Mouse (Mus musculus) erythroid progenitor cell, adult 5-6 weeks (primary cell): ENCODE data around the gene Parm1. TPM values are rescaled to one million over a fixed set of nuclear protein-coding genes. Genes with fewer than 3 reads are reported as not detected.

ENCODE experiments used
- ATAC-seq: replicated peaks from 2 replicates; pipeline ENCODE4 v1.8.0; 2016; ENCODE audit warnings: moderate number of reproducible peaks, mild to moderate bottlenecking, moderate TSS enrichment, inconsistent platforms; ENCODE audit not compliant: poor library complexity, low FRiP score, severe bottlenecking
- total RNA-seq, 2 experiments: library from RNA; stranded (forward) in 1 of 2; stranded (reverse) in 1 of 2; fragments of 150-400 nt in 1 of 2; fragments of 186-747, 209-891 nt in 1 of 2; gene quantifications; 2 replicates each; pipeline versions ENCODE4 v1.2.3 to v1.2.4; 2015 to 2017; ENCODE audit warnings: low replicate concordance in 2 of 2

The Parm1 gene
- not detected in 2 replicates for total RNA-seq (2015; ENCODE audit: low replicate concordance)
- total RNA-seq (2017; ENCODE audit: low replicate concordance) = 0.61 TPM in 1 of 2 replicates, not detected in the other

DNA sequence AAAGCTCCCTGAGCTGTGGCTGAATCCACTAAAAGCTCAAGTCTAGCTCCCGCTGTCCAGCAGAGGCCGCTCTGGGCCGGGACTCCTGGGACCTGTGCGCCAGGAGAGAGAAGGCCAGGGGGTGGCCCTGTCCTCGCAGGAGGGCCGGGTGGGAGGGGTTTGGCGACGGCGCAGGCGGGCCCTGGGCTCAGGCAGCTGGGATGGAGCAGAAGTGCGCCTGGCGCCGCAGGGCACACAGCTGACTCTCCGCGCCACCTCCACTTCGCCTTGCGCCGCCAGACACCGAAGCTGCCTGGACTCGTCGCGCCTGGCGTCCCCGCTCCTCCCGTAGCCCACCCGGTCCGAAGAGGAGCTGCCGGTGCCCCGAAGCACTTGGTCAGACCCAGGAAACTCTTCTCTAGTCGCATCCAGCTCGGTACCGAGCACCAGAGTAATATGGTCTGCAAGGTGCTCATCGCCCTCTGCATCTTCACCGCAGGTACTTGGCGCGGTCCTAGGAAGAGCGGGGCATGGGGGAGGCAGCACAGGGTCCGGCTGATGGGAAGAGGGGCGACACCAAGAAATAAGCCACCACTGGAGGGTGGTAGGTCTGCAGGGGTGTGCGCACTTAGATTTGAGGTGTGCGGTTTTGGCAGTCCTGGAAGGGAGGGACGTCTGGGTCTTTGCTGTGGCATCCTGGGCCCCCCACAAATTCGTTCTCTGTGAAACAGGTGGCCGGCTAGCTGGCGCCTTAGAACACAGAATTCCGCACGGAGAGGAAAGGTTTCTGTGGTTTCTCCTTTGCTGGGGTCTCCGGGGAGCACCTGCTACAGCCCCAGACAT is at the start of gene Parm1:
Gene Parm1, plus strand, starts transcription at position 136 of the 822 bp plus-strand sequence.
- no peak for ATAC-seq

DNA sequence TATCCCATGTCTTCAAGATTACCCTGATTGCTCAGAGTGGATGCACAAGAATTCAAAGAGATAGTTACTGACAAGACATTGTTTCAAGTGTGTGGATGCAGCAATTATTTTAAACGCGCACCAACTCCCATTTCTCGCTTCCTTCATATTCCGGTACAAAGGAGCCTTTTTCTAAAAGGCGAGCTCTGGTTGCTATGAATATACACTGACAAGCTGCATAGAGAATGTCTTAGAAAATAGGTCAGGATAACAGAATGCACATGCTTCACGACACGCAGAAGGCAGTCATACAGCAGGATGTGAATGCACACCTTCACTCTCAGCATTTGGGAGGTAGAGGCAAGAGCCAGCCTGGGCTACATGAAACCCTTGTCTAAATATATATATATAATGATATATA is 42.2 kb upstream of the Parm1 start:
- ATAC-seq = no peak

DNA sequence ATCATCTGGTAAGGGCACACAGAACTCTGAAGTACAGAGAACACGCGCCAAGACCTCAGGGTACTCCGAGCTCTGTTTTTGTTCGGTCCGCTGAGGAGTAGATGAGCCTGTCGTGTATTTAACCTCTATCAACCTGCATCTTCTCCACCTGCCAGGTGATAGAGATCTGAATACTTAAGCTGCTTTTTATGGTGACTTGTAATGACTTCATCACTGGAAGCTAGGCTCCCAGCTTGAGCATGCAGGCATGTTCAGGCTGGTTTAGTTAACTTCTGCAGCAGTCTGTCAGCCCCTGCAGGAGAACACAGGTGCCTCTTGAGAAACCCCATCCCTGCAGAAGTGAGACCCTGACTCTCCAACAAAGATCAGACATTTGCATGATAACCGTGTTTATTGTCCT is 40.6 kb upstream of the Parm1 start:
- ATAC-seq = no peak

DNA sequence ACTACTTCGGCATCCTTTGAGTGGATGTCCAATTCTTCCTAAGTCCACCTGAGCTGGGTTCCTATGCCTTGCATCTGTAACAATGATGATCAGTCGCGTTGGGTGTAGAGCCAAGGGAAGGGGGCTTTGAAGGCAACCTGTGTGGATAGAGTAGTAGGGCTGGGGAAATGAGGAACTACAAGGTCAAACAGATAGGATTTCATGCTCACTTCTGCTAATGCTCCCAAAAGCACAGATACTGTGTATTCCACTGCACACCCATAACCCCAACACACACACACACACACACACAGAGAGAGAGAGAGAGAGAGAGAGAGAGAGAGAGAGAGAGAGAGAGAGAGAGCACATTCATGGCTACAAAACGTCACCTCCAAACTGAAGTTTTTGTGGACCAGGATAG is 38.7 kb upstream of the Parm1 start:
- ATAC-seq = no peak

DNA sequence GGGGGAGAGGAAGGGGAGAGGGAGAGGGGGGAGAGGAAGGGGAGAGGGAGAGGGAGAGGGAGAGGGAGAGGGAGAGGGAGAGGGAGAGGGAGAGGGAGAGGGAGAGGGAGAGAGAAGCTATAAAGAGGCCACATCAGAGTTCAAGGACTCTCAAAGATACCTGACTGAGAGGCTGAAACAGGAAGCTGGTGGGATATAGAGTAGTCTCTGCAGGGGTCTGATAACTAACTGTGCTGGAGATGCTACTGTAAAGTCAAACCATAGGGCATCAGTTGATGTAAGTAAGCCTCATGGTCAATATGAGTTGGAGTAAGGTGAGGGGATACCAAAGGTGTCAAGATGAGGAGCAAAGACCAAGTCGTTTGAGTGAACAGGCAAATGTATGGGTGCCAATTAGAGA is 37.3 kb upstream of the Parm1 start:
- no peak for ATAC-seq

DNA sequence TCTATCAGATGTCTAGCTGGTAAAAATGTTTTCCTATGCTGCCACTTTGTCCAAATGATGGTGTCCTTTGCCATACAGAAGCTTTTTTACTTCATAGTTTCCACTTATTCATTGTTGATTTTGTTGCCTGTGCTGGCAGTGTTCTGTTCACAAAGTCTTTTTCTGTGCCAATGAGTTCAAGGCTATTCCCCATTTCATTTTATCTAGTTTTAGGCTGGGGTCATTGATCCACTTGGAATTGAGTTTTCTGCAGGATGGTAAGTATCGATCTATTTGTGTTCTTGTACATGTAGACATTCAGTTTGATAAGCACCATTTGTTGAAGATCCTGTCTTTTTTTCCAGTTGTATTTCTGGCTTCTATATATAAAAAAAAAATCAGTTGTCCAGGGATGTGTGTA is 33.1 kb upstream of the Parm1 start:
- ATAC-seq = no peak

DNA sequence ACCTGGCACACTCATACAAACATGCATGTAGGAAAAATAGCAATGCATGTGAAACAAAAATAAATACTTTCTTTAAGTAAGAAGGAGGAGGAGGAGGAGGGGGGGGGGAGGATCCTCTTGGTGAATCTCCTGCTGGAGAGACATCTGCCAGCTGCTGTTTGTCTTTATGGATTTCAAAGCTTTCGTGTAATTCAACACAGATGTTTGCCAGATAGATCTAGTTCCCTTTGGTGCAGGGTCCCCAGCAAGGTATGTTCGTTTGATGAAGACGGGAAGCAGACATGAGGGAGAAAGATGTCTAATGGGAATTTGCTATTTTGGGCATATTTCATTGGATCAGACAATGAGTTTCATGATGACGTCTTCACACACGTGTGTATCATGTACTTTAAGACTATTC is 23.0 kb upstream of the Parm1 start:
- ATAC-seq = no peak

DNA sequence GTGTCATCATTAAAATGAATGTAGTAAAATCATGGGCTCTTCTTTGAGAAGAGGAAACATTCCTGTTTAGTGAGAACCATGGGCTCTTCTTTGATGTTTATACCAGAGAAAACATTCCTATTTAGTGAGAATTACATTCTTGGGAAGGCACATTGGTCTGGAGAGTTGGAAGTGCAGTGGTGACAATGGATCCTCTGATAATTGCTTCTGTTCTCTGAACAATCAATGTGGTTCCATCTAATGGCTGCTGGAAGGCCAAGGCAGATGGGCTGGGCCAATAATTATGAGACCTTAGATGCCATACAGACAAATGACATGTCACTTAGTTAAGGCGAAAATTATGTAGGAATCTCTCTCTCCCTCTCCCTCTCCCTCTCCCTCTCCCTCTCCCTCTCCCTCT is 16.1 kb upstream of the Parm1 start:
- ATAC-seq = no peak

DNA sequence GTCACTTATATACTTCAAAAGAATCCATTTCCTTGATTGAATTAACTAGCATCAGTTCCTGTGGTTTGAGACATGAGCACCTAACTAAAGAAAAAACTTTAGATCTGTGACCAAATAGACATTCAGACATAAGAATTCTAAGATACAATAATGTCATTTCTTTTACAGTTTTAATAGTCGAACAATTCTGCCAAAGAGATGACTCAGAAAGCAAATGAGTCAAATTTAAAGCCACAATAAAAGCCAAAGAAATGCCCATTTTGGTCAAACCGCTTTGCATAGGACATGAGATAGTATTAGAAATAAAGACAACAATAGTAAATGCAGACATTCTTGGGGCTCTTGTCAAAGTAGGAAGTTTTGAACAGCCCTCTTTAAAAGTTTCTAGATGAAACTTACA is 15.0 kb upstream of the Parm1 start:
- no peak for ATAC-seq

DNA sequence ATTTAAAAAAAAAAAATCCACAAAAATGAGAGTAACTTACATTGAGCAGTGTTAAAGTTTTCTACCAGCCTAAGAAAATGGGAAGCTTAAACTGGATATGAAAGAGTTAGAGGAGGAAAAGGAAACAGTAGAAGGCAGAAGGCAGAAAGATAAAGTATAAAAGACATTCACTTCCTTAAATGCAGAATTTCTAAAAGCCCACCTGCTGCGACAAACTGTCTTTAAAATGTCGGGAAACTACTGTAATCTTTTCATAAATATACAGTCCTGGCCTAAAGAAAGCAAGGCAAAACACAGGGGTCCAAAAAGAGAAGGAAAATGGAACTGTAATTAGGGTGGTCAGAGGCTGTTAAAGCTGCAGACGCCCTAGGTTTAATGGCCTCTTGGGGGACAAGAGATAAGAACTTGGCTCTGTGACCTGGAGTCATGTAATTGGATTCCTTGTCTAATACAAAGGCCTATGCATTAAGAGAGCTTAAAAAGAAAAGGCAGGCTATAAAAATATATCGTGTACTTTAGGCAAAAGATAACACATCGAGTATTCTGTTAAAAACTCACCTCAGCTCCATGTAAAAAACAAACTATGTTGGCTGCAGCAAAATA is 13.0 kb upstream of the Parm1 start:
- ATAC-seq = no peak

DNA sequence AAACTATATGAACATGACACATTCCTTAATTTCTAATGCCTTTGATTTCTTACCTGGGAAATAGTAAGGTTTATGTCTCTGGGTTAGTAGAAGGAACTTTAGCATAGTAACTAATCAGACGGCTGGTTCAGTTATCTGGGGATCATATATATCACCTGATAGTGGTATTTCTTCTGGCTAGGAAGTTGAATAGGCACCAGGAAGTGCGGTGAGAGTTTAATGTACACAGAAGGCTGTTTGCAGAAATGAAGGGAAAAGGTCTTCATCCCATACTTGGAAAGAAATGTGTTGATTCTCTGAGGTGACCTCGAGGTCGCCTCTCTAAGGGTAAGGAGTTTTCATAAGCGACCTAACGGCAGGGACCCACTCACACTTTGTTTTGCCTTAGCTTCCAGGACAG is 338 bp upstream of the Parm1 start:
- no peak for ATAC-seq

DNA sequence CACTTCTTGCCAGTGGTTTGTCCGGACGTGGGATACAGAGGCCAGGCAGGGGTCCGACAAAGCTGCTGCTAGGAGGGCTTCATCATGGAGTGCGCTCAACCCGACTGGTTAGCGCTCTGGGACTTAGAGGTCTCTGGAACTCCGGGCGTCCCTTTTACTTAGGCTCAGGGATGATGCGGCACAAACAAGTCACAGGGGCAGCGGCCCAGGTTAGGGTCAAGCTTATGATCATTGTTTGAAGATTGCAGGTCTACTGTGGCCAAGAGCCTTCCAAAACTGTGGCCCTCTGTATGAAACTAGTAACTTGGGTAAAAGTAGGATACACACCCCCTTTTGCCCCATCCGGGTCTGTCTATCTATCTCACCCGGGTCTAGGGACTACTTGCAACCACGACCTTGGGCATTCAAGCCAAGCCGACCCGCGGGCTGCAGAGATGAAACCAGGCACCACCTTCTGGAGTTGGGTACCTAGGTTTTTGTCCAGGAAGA is 931 bp downstream of the Parm1 start:
- ATAC-seq = no peak

DNA sequence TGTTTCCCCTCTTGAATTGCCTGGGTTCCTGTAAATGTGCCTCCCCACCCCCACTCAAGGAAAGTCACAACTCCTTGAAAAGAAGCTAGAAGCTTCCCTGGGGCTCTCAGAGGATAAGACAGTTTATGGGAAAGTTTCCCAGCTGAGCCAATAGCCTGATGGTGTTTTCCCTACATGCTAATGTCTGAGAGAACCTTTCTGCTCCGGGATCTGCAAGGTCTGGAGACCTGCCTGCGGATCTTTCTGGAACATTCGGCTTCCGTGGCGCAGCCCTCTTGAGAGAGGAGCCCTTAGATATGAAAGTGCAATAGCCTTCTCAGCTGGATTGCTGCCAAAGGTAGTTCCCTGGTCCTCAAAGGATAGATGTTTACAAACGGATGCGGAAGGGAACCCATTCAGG is 1.5 kb downstream of the Parm1 start:
- ATAC-seq = no peak

DNA sequence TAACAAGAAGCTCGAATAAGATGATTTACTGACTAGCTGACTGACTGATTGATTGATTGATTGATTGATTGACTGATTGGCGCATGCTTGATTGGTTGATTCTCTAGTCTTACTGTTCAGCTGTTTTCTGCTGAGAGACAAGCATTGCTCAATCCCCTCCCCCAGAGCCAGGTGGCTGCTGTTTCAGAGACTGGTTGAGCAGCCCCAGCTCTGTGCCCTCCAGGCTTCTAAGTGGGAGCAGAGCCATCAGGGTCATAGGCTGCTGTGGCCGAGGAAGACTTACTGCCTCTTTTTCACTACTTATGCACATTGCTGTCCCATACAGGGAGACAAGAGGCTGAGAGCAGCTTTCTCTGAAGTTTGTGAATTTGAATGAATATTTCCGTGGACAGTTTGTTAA is 2.1 kb downstream of the Parm1 start:
- no peak for ATAC-seq

DNA sequence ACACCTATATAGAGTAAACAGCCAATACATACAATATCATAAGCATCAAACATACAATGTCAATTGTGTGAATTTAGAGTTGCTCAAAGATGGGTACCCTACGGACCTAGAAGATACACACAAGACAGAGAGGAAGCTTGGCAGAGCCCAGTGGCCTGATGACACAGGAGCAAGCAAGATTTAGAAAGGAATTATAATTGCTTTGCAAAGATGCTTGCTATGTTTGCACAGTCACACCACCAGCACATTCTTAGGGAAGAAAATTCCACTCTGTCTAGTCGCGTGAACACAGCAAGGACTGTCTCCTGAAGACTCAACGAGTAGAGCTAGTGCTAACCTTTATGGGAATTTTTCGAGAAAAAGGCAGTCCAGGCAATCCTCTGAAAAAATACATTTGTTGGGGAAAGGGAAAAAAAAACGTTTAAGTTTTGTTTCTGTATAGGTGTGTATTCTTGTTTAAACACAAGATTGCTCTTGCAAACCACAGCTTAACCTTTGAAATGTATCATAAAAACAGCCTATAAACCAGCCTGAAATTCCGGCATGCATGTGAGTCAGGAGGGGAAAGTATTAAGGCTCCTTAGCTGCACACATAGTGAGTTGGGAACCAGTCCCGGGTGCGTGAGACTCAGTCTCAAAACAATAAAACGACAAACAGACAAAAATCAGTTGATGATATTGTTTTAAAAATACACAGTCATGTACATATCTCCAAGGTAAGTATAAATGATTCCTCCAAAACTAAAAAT is 15.5 kb downstream of the Parm1 start:
- ATAC-seq = no peak

DNA sequence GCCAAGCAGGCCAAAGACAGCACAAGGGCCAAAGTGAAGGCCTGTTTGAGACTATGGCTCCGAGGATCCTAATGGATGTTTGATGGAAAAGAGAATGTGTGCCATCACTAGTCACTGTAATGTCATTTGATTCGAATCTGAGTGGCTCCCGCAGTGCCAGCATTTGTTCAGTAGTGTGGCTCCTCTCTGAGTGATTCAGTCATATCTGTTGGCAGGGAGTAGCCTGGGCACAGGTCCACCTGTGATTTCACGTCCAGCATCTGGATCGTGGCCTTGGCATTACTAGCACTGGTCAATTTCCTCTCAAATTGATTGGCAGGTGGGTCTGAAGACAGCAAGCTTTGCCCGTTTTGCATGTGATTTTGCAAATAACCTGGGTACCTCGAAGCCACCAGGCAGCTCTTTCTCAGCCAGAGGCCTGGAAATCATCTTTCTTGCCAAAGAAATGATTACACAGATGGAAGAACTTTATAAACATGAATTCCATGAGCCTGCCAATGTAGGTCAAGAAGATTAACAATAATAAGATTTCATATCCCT is 41.7 kb downstream of the Parm1 start:
- no peak for ATAC-seq

DNA sequence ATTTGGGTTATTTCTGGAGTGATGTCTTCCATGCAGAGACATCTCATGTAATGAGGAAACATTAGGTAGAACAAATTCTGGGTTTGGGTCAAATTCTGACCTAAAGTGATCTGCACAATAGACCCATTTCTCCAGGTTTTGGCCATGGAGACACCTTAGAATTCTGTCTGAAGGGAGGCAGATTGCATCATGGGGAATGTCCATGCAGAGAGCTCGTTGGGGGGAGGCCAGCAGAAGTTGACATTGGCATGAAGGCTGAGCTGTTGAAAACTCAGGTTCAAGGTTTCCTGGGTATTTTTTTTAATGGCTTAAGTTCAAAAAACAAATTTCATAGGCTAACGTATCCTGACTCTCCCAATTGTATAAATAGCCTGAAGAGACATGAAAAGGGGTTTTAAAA is 42.3 kb downstream of the Parm1 start:
- ATAC-seq = no peak

DNA sequence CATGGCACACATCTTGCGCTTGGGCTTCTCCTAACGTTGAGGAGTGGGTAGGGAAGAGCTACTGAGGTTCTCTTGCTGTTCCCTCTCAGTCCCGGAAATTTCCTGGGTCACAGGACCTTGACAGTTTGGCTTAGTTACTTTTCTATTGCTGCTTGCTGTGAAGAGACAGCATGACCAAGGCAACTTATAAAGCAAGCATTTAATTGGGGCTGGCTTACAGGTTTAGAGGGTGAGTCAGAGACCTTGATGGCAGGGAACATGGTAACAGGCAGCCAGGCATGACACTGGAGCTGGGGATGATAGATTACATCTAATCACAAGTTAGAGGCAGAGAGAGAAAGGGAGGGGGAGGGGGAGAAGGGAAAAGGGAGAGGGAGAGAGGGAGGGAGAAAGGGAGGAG is 44.0 kb downstream of the Parm1 start:
- ATAC-seq = no peak

DNA sequence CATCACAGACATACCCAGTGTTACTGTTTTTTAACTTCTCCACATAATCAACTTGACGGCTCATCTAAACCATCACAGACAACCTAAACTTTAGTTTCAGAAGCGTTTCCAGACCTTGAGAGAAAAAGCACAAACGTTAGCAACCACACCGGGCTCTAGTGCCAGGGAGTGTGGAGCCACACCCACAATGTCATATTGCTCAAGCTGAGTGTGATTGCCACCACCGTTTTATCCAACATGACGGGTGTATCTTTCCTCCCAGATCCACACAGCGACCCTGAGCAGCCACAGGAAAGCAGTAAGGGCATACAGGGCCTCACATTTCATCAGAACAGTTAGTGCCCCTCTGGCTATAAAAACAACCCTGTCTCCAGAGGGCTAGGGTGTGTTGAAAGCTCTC is 45.1 kb downstream of the Parm1 start:
- ATAC-seq = no peak

DNA sequence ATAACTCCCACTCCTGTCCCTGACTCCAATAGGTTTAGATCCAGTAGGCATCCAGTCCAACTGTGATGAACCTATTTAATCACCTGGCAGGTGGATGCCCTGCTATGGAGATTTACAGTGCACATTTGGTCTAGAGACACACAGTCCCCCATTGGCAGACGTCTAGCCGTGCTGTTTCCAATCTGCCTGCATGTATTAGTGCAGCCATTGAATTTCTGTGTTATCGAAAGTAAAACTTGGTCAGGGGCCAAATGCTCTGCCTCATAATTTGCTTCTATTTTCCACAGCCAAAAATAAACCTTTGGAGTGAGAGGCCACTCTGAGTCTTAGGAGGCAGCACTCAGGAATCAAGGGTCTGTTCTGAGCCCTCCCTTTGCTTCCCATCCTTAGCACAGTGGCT is 46.6 kb downstream of the Parm1 start:
- no peak for ATAC-seq

DNA sequence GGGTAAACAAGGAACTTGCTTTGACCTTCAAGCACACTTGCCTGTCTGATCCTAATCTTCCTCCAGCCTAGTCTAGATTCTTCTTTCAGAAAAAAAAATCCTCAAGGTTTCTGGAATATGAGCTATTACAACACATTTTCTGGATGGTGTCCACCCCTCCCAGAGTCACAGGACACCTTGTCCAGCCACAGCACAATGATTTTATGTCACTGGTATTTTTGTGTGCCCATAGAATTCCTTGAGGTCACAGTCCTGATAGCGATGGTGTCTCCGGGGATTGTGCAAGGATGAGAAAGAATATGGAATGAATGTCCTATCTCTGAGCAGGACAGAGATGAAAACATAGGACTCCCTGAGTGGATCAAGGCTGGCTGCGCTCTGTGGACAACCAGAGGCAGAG is 48.0 kb downstream of the Parm1 start:
- ATAC-seq = no peak
